Mouse (Mus musculus) ES-Bruce4 (cell line): Measurements from ENCODE around the gene Phkg2.

Source experiments
- CTCF ChIP-seq: IDR thresholded peaks from one replicate; pipeline ENCODE4 v1.8.1; 2011; ENCODE audit warnings: low read depth, low read length
- POLR2A ChIP-seq: IDR thresholded peaks from one replicate; pipeline ENCODE4 v1.8.1; 2011; ENCODE audit warnings: low read length; ENCODE audit not compliant: insufficient read depth

- no peak for TF ChIP-seq POLR2A
- peak; percentile 62 for TF ChIP-seq CTCF
These were observed 19.4 kb downstream of the Phkg2 start for GRCm38 (mm10) chr7:127592575-127592974.
